Mouse (Mus musculus) spleen, adult 2 months (tissue): ENCODE results near the gene Zer1.

ENCODE experiments used
- CTCF ChIP-seq: fragments of 200-500 bp; IDR thresholded peaks from 2 replicates; pipeline ENCODE4 v1.5.1; 2011; ENCODE audit warnings: mild to moderate bottlenecking, inconsistent platforms; ENCODE audit not compliant: insufficient read depth, insufficient read length, insufficient replicate concordance; ENCODE audit errors: extremely low read depth
- POLR2A ChIP-seq: fragments of 200-500 bp; IDR thresholded peaks from 2 replicates; pipeline ENCODE4 v1.6.1; 2011; ENCODE audit warnings: low read depth, low read length, inconsistent platforms

GRCm38 (mm10) chr2:30061215-30062166 lies 62.9 kb downstream of the Zer1 start:
- TF ChIP-seq CTCF (no peak), POLR2A (no peak)
